Mouse (Mus musculus): ENCODE results near the gene Tifa. TPM values are rescaled to one million over a fixed set of nuclear protein-coding genes. Genes with fewer than 3 reads are reported as not detected.
A peak's percentile ranks its signal among the peaks of the same experiment; 100 is the strongest.

Gene Tifa
- polyA plus RNA-seq, 1 experiment from 2014 or later: 3.0 TPM

DNA sequence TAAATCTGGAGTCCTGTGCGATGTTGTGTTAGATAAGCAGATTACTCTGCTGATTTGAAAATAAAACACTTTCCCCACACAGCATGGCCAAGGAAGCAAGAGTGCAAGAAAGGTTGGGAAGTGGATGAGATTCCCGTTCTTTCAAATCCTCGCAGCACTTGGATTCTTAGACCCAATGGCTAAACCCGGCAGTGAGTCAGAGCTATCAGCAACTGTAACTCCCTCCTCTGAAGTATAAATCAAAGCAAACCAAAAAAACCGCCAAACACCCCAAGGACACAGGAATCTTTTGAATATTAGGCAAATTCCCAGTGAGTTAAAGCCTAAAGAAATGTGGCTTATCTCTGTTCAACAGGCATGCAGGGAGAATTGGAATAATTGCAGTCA lies 54.3 kb downstream of the Tifa start:
- H3K9me3 ChIP-seq (replicated peaks; ENCODE audit: control insufficient read depth, low read length): no peaks in the 10 kb centered on the region

DNA sequence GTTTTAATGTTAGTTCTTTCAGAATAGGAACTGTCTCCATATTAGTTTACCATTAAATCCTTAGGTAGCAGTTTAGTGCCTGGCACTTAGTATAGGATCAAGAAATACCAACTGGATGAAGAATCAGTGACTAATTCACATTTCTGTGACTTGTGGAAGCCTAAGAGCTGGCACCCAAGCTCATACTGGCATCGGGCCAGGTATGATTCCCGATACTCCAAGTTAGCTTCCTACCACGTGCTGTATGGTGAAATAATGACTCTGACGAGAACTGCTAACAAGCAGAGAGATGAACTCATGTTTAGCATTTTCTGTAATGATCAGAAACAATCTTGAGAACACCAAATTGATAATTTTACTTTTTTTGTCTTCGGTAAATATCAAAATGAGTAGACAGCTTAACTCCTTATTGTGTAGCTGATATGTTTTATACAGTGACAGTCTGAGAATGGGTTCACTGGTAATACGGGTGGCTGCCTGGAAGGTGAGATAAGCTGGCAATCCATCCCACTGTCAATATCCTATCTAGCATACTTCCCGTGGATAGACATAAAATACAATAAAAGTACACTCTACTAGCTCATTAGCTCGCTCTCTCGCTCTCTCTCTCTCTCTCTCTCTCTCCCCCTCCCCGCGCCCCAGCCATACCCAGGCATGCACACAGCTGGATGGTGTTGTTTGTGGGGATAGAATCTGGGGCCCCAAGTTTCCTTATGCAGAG lies 58.6 kb downstream of the Tifa start:
- Histone ChIP-seq H3K9me3 (replicated peaks; ENCODE audit: control insufficient read depth, low read length) (no peaks in the 10 kb centered on the region), H3K27me3 (ENCODE audit: control insufficient read depth, insufficient read depth, low read length) (no peaks in the 10 kb centered on the region), H3K27ac (replicated peaks; ENCODE audit: low read depth, low read length) (no peak overlapping the region), H3K36me3 (replicated peaks; ENCODE audit: control insufficient read depth, insufficient read depth, low read depth, low read length) (no peaks in the 10 kb centered on the region), H3K4me1 (ENCODE audit: control insufficient read depth, insufficient read depth, low read length) (no peaks in the 10 kb centered on the region), H3K9ac (replicated peaks; ENCODE audit: low read length) (no peak overlapping the region), H3K4me2 (ENCODE audit: low read depth, low read length) (no peak overlapping the region), H3K4me3 (ENCODE audit: low read depth, low read length) (no peak overlapping the region)
- ATAC-seq (replicated peaks; ENCODE audit: insufficient number of reproducible peaks, low FRiP score, low TSS enrichment, low read depth) (no peak), DNase-seq (ENCODE audit: low spot score) (no peak)
- whole genome bisulfite sequencing: 90% methylated on average over 11 of the region's 11 CpGs

More for the DNA sequence above, 54.3 kb downstream of the Tifa start:
- no peaks in the 10 kb centered on the region for H3K36me3 ChIP-seq (replicated peaks; ENCODE audit: control insufficient read depth, insufficient read depth, low read depth, low read length)
- H3K27ac ChIP-seq (replicated peaks; ENCODE audit: low read depth, low read length): no peak overlapping the region
- no peaks in the 10 kb centered on the region for H3K27me3 ChIP-seq (ENCODE audit: control insufficient read depth, insufficient read depth, low read length)
- WGBS: 82% methylated on average over 5 of the region's 5 CpGs
- H3K9ac ChIP-seq (replicated peaks; ENCODE audit: low read length): no peak overlapping the region
- no peak overlapping the region for H3K4me3 ChIP-seq (ENCODE audit: low read depth, low read length)
- ATAC-seq (replicated peaks; ENCODE audit: insufficient number of reproducible peaks, low FRiP score, low TSS enrichment, low read depth): no peak
- H3K4me1 ChIP-seq (ENCODE audit: control insufficient read depth, insufficient read depth, low read length): no peaks in the 10 kb centered on the region
- no peak overlapping the region for H3K4me2 ChIP-seq (ENCODE audit: low read depth, low read length)
- no peak for DNase-seq (ENCODE audit: low spot score)

DNA sequence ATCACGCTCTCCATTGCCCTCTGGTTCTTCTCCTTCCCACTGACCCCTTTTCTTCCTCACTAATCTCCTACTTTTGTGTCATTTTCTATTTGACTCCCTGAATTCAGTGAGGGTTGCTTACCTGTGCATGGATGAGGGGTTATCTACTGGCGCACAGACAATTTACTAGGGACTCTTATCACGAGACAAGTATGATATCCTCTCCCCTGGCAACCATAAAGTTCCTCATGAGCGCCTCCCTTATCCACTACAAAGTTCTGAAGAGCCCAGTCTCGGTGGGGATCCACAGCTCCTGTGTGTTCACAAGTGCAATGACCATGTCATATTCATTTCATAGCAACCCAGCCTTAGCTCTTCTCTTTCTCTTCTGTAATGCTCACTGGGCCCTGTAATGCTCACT lies 60.3 kb downstream of the Tifa start:
- no peaks in the 10 kb centered on the region; the same call in 1 of the 2 replicates for H3K27me3 ChIP-seq (ENCODE audit: control insufficient read depth, insufficient read depth, low read length)
- no peak overlapping the region for H3K9ac ChIP-seq (replicated peaks; ENCODE audit: low read length)
- ATAC-seq (replicated peaks; ENCODE audit: insufficient number of reproducible peaks, low FRiP score, low TSS enrichment, low read depth) (no peak), DNase-seq (ENCODE audit: low spot score) (no peak)
- H3K27ac ChIP-seq (replicated peaks; ENCODE audit: low read depth, low read length): no peak overlapping the region
- WGBS: 88% methylated on average over 5 of the region's 5 CpGs
- no peaks in the 10 kb centered on the region for H3K36me3 ChIP-seq (replicated peaks; ENCODE audit: control insufficient read depth, insufficient read depth, low read depth, low read length)
- no peaks in the 10 kb centered on the region for H3K9me3 ChIP-seq (replicated peaks; ENCODE audit: control insufficient read depth, low read length)
- no peak overlapping the region for H3K4me2 ChIP-seq (ENCODE audit: low read depth, low read length)
- H3K4me3 ChIP-seq (ENCODE audit: low read depth, low read length): no peak overlapping the region
- no peaks in the 10 kb centered on the region for H3K4me1 ChIP-seq (ENCODE audit: control insufficient read depth, insufficient read depth, low read length)

- ATAC-seq (replicated peaks; ENCODE audit: insufficient number of reproducible peaks, low FRiP score, low TSS enrichment, low read depth) (no peak), DNase-seq (ENCODE audit: low spot score) (no peak)
- no peaks in the 10 kb centered on the region for H3K9me3 ChIP-seq (replicated peaks; ENCODE audit: control insufficient read depth, low read length)
- H3K4me1 ChIP-seq (ENCODE audit: control insufficient read depth, insufficient read depth, low read length): no peaks in the 10 kb centered on the region
- H3K4me3 ChIP-seq (ENCODE audit: low read depth, low read length): no peak overlapping the region
- H3K9ac ChIP-seq (replicated peaks; ENCODE audit: low read length): no peak overlapping the region
- H3K27ac ChIP-seq (replicated peaks; ENCODE audit: low read depth, low read length): no peak overlapping the region
- no peaks in the 10 kb centered on the region; the same call in 1 of the 2 replicates for H3K27me3 ChIP-seq (ENCODE audit: control insufficient read depth, insufficient read depth, low read length)
- no peaks in the 10 kb centered on the region for H3K36me3 ChIP-seq (replicated peaks; ENCODE audit: control insufficient read depth, insufficient read depth, low read depth, low read length)
- no peak overlapping the region for H3K4me2 ChIP-seq (ENCODE audit: low read depth, low read length)
- 60% methylated on average over 9 of the region's 9 CpGs for WGBS
Measured at GRCm38 (mm10) chr3:127850776-127851646, 61.4 kb downstream of the Tifa start.

DNA sequence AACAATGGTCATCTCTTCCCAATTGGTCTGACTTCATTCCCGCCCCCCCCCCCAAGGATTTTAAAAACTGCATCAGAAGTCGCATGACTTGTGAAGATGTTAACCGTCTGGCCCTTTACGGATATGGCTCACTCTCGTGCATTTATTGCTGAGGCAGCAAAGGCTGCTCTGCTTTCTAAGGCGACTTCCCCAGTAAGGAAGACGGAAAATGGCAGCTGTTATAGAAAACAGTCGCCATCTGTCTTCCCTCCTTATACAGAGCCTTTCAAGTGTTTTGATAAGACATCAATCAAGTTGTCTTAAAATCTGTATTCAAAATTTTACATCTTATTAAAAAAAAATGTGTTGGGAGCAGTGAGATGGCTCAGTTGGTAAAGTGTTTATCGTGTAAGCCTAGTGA lies 63.1 kb downstream of the Tifa start:
- DNase-seq (ENCODE audit: low spot score) (no peak), ATAC-seq (replicated peaks; ENCODE audit: insufficient number of reproducible peaks, low FRiP score, low TSS enrichment, low read depth) (no peak)
- Histone ChIP-seq H3K4me3 (ENCODE audit: low read depth, low read length) (no peak overlapping the region), H3K27me3 (ENCODE audit: control insufficient read depth, insufficient read depth, low read length) (no peaks in the 10 kb centered on the region; the same call in 1 of the 2 replicates), H3K4me1 (ENCODE audit: control insufficient read depth, insufficient read depth, low read length) (no peaks in the 10 kb centered on the region), H3K27ac (replicated peaks; ENCODE audit: low read depth, low read length) (no peak overlapping the region), H3K36me3 (replicated peaks; ENCODE audit: control insufficient read depth, insufficient read depth, low read depth, low read length) (no peaks in the 10 kb centered on the region), H3K9ac (replicated peaks; ENCODE audit: low read length) (no peak overlapping the region), H3K4me2 (ENCODE audit: low read depth, low read length) (no peak overlapping the region), H3K9me3 (replicated peaks; ENCODE audit: control insufficient read depth, low read length) (no peaks in the 10 kb centered on the region)
- 84% methylated on average over 9 of the region's 9 CpGs for WGBS

- Histone ChIP-seq H3K4me1 (ENCODE audit: control insufficient read depth, insufficient read depth, low read length) (no peaks in the 10 kb centered on the region), H3K4me3 (ENCODE audit: low read depth, low read length) (no peak overlapping the region), H3K9me3 (replicated peaks; ENCODE audit: control insufficient read depth, low read length) (no peaks in the 10 kb centered on the region), H3K27me3 (ENCODE audit: control insufficient read depth, insufficient read depth, low read length) (no peaks in the 10 kb centered on the region; the same call in 1 of the 2 replicates), H3K27ac (replicated peaks; ENCODE audit: low read depth, low read length) (no peak overlapping the region), H3K4me2 (ENCODE audit: low read depth, low read length) (no peak overlapping the region), H3K9ac (replicated peaks; ENCODE audit: low read length) (no peak overlapping the region), H3K36me3 (replicated peaks; ENCODE audit: control insufficient read depth, insufficient read depth, low read depth, low read length) (no peaks in the 10 kb centered on the region)
- WGBS: 19% methylated on average over 15 of the region's 15 CpGs
- DNase-seq (ENCODE audit: low spot score): peak; percentile 86
- ATAC-seq (replicated peaks; ENCODE audit: insufficient number of reproducible peaks, low FRiP score, low TSS enrichment, low read depth): 0 out of 2 replicates have a peak, but pooled peaks have one; percentile 52
Measured at GRCm38 (mm10) chr3:127853431-127854206, 64.0 kb downstream of the Tifa start.

GRCm38 (mm10) chr3:127861340-127861739 lies 71.7 kb downstream of the Tifa start:
- WGBS: 85% methylated on average over 11 of the region's 11 CpGs
- Histone ChIP-seq H3K4me2 (ENCODE audit: low read depth, low read length) (no peak overlapping the region), H3K4me1 (ENCODE audit: control insufficient read depth, insufficient read depth, low read length) (no peaks in the 10 kb centered on the region), H3K27ac (replicated peaks; ENCODE audit: low read depth, low read length) (no peak overlapping the region), H3K27me3 (ENCODE audit: control insufficient read depth, insufficient read depth, low read length) (no peaks in the 10 kb centered on the region), H3K9me3 (replicated peaks; ENCODE audit: control insufficient read depth, low read length) (no peaks in the 10 kb centered on the region), H3K36me3 (replicated peaks; ENCODE audit: control insufficient read depth, insufficient read depth, low read depth, low read length) (no peaks in the 10 kb centered on the region), H3K9ac (replicated peaks; ENCODE audit: low read length) (no peak overlapping the region), H3K4me3 (ENCODE audit: low read depth, low read length) (no peak overlapping the region)
- DNase-seq (ENCODE audit: low spot score) (peak; percentile 42), ATAC-seq (replicated peaks; ENCODE audit: insufficient number of reproducible peaks, low FRiP score, low TSS enrichment, low read depth) (no peak)
